Mouse (Mus musculus): ENCODE measurements around the gene Uggt1.
A peak's percentile ranks its signal among the peaks of the same experiment; 100 is the strongest.

Uggt1 gene

GRCm38 (mm10) chr1:36173461-36173860 lies 71.1 kb downstream of the Uggt1 start:
- no peak for DNase-seq (ENCODE audit: low spot score in 2 of 2)

- DNase-seq (ENCODE audit: low spot score in 2 of 2), result no peak
Observed at GRCm38 (mm10) chr1:36172941-36173340, 71.6 kb downstream of the Uggt1 start.

- DNase-seq (ENCODE audit: low spot score in 2 of 2), result no peak
Observed at GRCm38 (mm10) chr1:36162687-36163086, 81.8 kb downstream of the Uggt1 start.

- DNase-seq (ENCODE audit: low spot score in 2 of 2), result no peak
Observed at GRCm38 (mm10) chr1:36161208-36161607, 83.3 kb downstream of the Uggt1 start.

- DNase-seq (ENCODE audit: low spot score in 2 of 2), result no peak
Observed at GRCm38 (mm10) chr1:36160246-36160645, 84.3 kb downstream of the Uggt1 start.

- peak; percentile 50 to 77 for DNase-seq (ENCODE audit: low spot score in 2 of 2)
Observed at GRCm38 (mm10) chr1:36149411-36149810, 95.1 kb downstream of the Uggt1 start.

GRCm38 (mm10) chr1:36148809-36149208 lies 95.7 kb downstream of the Uggt1 start:
- DNase-seq (ENCODE audit: low spot score in 2 of 2), result no peak

GRCm38 (mm10) chr1:36145050-36145449 lies 99.5 kb downstream of the Uggt1 start:
- no peak for DNase-seq (ENCODE audit: low spot score in 2 of 2)

- DNase-seq (ENCODE audit: low spot score in 2 of 2), result no peak
Observed at GRCm38 (mm10) chr1:36140311-36140710, 104.2 kb downstream of the Uggt1 start.

GRCm38 (mm10) chr1:36134584-36134983 lies 109.9 kb downstream of the Uggt1 start:
- peak; percentile 85 to 94 for DNase-seq (ENCODE audit: low spot score in 2 of 2)

GRCm38 (mm10) chr1:36133647-36134046 lies 110.9 kb downstream of the Uggt1 start:
- no peak for DNase-seq (ENCODE audit: low spot score in 2 of 2)

- DNase-seq (ENCODE audit: low spot score in 2 of 2), result peak in 1 of 2 experiments; percentile 35
Observed at GRCm38 (mm10) chr1:36133041-36133440, 111.5 kb downstream of the Uggt1 start.

GRCm38 (mm10) chr1:36132211-36132610 lies 112.3 kb downstream of the Uggt1 start:
- no peak for DNase-seq (ENCODE audit: low spot score in 2 of 2)

GRCm38 (mm10) chr1:36131766-36132165 lies 112.8 kb downstream of the Uggt1 start:
- peak in 1 of 2 experiments; percentile 45 for DNase-seq (ENCODE audit: low spot score in 2 of 2)

GRCm38 (mm10) chr1:36131154-36131553 lies 113.4 kb downstream of the Uggt1 start:
- peak in 1 of 2 experiments; percentile 25 for DNase-seq (ENCODE audit: low spot score in 2 of 2)

GRCm38 (mm10) chr1:36130307-36131035 lies 114.0 kb downstream of the Uggt1 start:
- peak; percentile 79 to 80 for DNase-seq (ENCODE audit: low spot score in 2 of 2)

GRCm38 (mm10) chr1:36129881-36130280 lies 114.6 kb downstream of the Uggt1 start:
- no peak for DNase-seq (ENCODE audit: low spot score in 2 of 2)

GRCm38 (mm10) chr1:36129126-36129525 lies 115.4 kb downstream of the Uggt1 start:
- peak in 1 of 2 experiments; percentile 37 for DNase-seq (ENCODE audit: low spot score in 2 of 2)

GRCm38 (mm10) chr1:36125076-36125475 lies 119.4 kb downstream of the Uggt1 start:
- DNase-seq (ENCODE audit: low spot score in 2 of 2), result no peak

GRCm38 (mm10) chr1:36121172-36121571 lies 123.3 kb downstream of the Uggt1 start:
- DNase-seq (ENCODE audit: low spot score in 2 of 2), result no peak

GRCm38 (mm10) chr1:36119426-36119825 lies 125.1 kb downstream of the Uggt1 start:
- no peak for DNase-seq (ENCODE audit: low spot score in 2 of 2)

GRCm38 (mm10) chr1:36118958-36119357 lies 125.6 kb downstream of the Uggt1 start:
- no peak for DNase-seq (ENCODE audit: low spot score in 2 of 2)

GRCm38 (mm10) chr1:36118061-36118685 lies 126.3 kb downstream of the Uggt1 start:
- DNase-seq (ENCODE audit: low spot score in 2 of 2), result no peak

Data from spleen, postnatal 4 days (tissue).